Comparison of ENCODE assay signal across 25 mouse cellular contexts in genomic region chr7:104581429-104581828, GRCm38 (mm10). TPM values are rescaled to one million over a fixed set of nuclear protein-coding genes. Genes with fewer than 3 reads are reported as not detected.
DNase-seq lines count a peak whose midpoint lies in the region; ATAC-seq and TF ChIP-seq lines count a peak whose summit lies in the region.
"Had no signal": no experiment of that assay in that cellular context is flagged by ENCODE, and none has a peak within 500 bp of the region (broad histone marks: within the 10 kb centered on the region; RNA-seq: fewer than 3 reads in every experiment).

No protein-coding gene starts in this region.

- H3K27me3 ChIP-seq in intestine, embryonic 15.5 days (replicated peaks): no peaks in the 10 kb centered on the region
- no peaks in the 10 kb centered on the region for H3K27me3 ChIP-seq in intestine, postnatal 0 days (replicated peaks; ENCODE audit: control insufficient read depth, insufficient read depth, low read length)
- H3K27me3 ChIP-seq in small intestine, adult 2 months (ENCODE audit: control insufficient read depth, insufficient read depth, low read length): no peaks in the 10 kb centered on the region
- H3K27me3 ChIP-seq: embryonic facial prominence, embryonic 13.5 days; embryonic facial prominence, embryonic 15.5 days; forebrain, embryonic 12.5 days had no signal

- TF ChIP-seq POLR2A in small intestine, adult 2 months (IDR thresholded peaks at IDR 0.05; ENCODE audit: low read depth, low read length): no peak

- 67% methylated on average over 4 of the region's 4 CpGs for WGBS in intestine, embryonic 15.5 days
- 39% methylated on average over 4 of the region's 4 CpGs for WGBS in intestine, postnatal 0 days
- 35% methylated on average over 4 of the region's 4 CpGs for WGBS in small intestine, adult 2 months

- no peaks in the 10 kb centered on the region for H3K9me3 ChIP-seq in intestine, embryonic 15.5 days
- H3K9me3 ChIP-seq in intestine, postnatal 0 days (ENCODE audit: control insufficient read depth): no peaks in the 10 kb centered on the region
- H3K9me3 ChIP-seq: embryonic facial prominence, embryonic 13.5 days; embryonic facial prominence, embryonic 15.5 days; forebrain, embryonic 10.5 days; forebrain, embryonic 12.5 days had no signal

- peak; percentile 76 for ATAC-seq in intestine, embryonic 15.5 days
- peak; percentile 83 for ATAC-seq in intestine, postnatal 0 days
- ATAC-seq: forebrain, embryonic 14.5 days; forebrain, embryonic 16.5 days had no signal

- no peak overlapping the region for H3K27ac ChIP-seq in intestine, embryonic 15.5 days
- H3K27ac ChIP-seq in intestine, postnatal 0 days (ENCODE audit: low read depth, low read length): peak overlapping the region; percentile 79
- H3K27ac ChIP-seq in small intestine, adult 2 months (ENCODE audit: insufficient read depth, low read depth, low read length): peak overlapping the region; percentile 95
- H3K27ac ChIP-seq: embryonic facial prominence, embryonic 13.5 days; embryonic facial prominence, embryonic 15.5 days; forebrain, embryonic 10.5 days; forebrain, embryonic 12.5 days had no signal

- H3K4me3 ChIP-seq in intestine, embryonic 15.5 days (replicated peaks): no peak overlapping the region
- no peak overlapping the region for H3K4me3 ChIP-seq in intestine, postnatal 0 days (ENCODE audit: low read depth, low read length)
- no peak overlapping the region for H3K4me3 ChIP-seq in small intestine, adult 2 months (ENCODE audit: low read depth, low read length)
- H3K4me3 ChIP-seq: embryonic facial prominence, embryonic 13.5 days; embryonic facial prominence, embryonic 15.5 days; erythroblast, embryonic 14.5 days; forebrain, embryonic 10.5 days; forebrain, embryonic 12.5 days had no signal

- H3K4me2 ChIP-seq in intestine, embryonic 15.5 days (replicated peaks): no peak overlapping the region
- no peak overlapping the region for H3K4me2 ChIP-seq in intestine, postnatal 0 days (replicated peaks; ENCODE audit: low read depth)
- H3K4me2 ChIP-seq: embryonic facial prominence, embryonic 13.5 days; embryonic facial prominence, embryonic 15.5 days; forebrain, embryonic 12.5 days had no signal

- no peaks in the 10 kb centered on the region for H3K36me3 ChIP-seq in intestine, embryonic 15.5 days
- H3K36me3 ChIP-seq in intestine, postnatal 0 days (ENCODE audit: control insufficient read depth, insufficient read depth): no peaks in the 10 kb centered on the region
- no peaks in the 10 kb centered on the region for H3K36me3 ChIP-seq in small intestine, adult 2 months (ENCODE audit: control insufficient read depth, insufficient read depth, low read length)
- H3K36me3 ChIP-seq: embryonic facial prominence, embryonic 13.5 days; embryonic facial prominence, embryonic 15.5 days; forebrain, embryonic 10.5 days; forebrain, embryonic 12.5 days had no signal

- DNase-seq in frontal cortex, postnatal 10 days (ENCODE audit: low spot score in 2 of 2): no peak
- DNase-seq in ovary, adult 18-20 months (ENCODE audit: low spot score): no peak
- DNase-seq: adrenal gland, adult 2 months; adrenal gland, postnatal 10 days; adrenal gland, postnatal 25 days; cerebellum, adult 11 months; cerebellum, adult 18-20 months; cerebellum, adult 8-10 months; cerebellum, adult 9-11 months; cerebellum, postnatal 14 days; cerebellum, postnatal 36 days; embryo, embryonic 11 days had no signal

- no peak overlapping the region for H3K9ac ChIP-seq in intestine, embryonic 15.5 days
- H3K9ac ChIP-seq in intestine, postnatal 0 days (ENCODE audit: low read depth, low read length): no peak overlapping the region
- H3K9ac ChIP-seq: embryonic facial prominence, embryonic 13.5 days; embryonic facial prominence, embryonic 15.5 days; forebrain, embryonic 12.5 days had no signal

- H3K4me1 ChIP-seq in intestine, embryonic 15.5 days (replicated peaks): no peaks in the 10 kb centered on the region
- no peaks in the 10 kb centered on the region for H3K4me1 ChIP-seq in intestine, postnatal 0 days (replicated peaks; ENCODE audit: control insufficient read depth, insufficient read depth, low read length)
- peaks cover 5% of the 10 kb centered on the region; the same call in 1 of the 2 replicates for H3K4me1 ChIP-seq in small intestine, adult 2 months (ENCODE audit: control insufficient read depth, insufficient read depth, insufficient read length, low read length)
- H3K4me1 ChIP-seq: embryonic facial prominence, embryonic 13.5 days; embryonic facial prominence, embryonic 15.5 days; forebrain, embryonic 10.5 days; forebrain, embryonic 12.5 days had no signal

- no peak for TF ChIP-seq CTCF in intestine, postnatal 0 days (IDR thresholded peaks at IDR 0.05; ENCODE audit: low read depth)
- TF ChIP-seq CTCF in small intestine, adult 2 months (IDR thresholded peaks at IDR 0.05; ENCODE audit: extremely low read depth, insufficient read length, insufficient replicate concordance, low read depth, low read length): no peak

RNA-seq across cellular contexts. Expression of gene Olfr653, which starts 4.3 kb away (rescaled TPM):
- polyA plus RNA-seq in intestine, embryonic 15.5 days (2015; fragmentation: Nextera tagmentation; extraction: Ambion mirVana): not detected in 2 replicates
- polyA plus RNA-seq in intestine, postnatal 0 days (2015; fragmentation: Nextera tagmentation; extraction: Ambion mirVana): 0.03 TPM in 1 of 2 replicates, not detected in the other
- polyA plus RNA-seq in small intestine, adult 2 months (2012; rRNA removed): not detected in 2 replicates
- polyA plus RNA-seq: adrenal gland, adult 2 months; brain, embryonic 14.5 days; C2C12; embryonic facial prominence, embryonic 11.5 days; erythroblast, embryonic 14.5 days; forebrain, embryonic 10.5 days; forebrain, embryonic 12.5 days; forebrain, embryonic 14.5 days; forebrain, embryonic 16.5 days had no signal

RNA-seq across cellular contexts. Expression of gene Olfr654, which starts 5.4 kb away (rescaled TPM):
- polyA plus RNA-seq in intestine, embryonic 15.5 days (2015; fragmentation: Nextera tagmentation; extraction: Ambion mirVana): not detected in 2 replicates
- polyA plus RNA-seq in intestine, postnatal 0 days (2015; fragmentation: Nextera tagmentation; extraction: Ambion mirVana): not detected in 2 replicates
- not detected in 2 replicates for polyA plus RNA-seq in small intestine, adult 2 months (2012; rRNA removed)
- polyA plus RNA-seq: adrenal gland, adult 2 months; brain, embryonic 14.5 days; C2C12; embryonic facial prominence, embryonic 11.5 days; embryonic facial prominence, embryonic 13.5 days; erythroblast, embryonic 14.5 days; forebrain, embryonic 10.5 days; forebrain, embryonic 12.5 days; forebrain, embryonic 14.5 days; forebrain, embryonic 16.5 days had no signal

RNA-seq across cellular contexts. Expression of gene Olfr655, which starts 20.1 kb away (rescaled TPM):
- polyA plus RNA-seq in intestine, embryonic 15.5 days (2015; fragmentation: Nextera tagmentation; extraction: Ambion mirVana): not detected in 2 replicates
- polyA plus RNA-seq in intestine, postnatal 0 days (2015; fragmentation: Nextera tagmentation; extraction: Ambion mirVana): not detected in 2 replicates
- not detected in 2 replicates for polyA plus RNA-seq in small intestine, adult 2 months (2012; rRNA removed)
- polyA plus RNA-seq: adrenal gland, adult 2 months; brain, embryonic 14.5 days; C2C12; embryonic facial prominence, embryonic 11.5 days; erythroblast, embryonic 14.5 days; forebrain, embryonic 10.5 days; forebrain, embryonic 12.5 days; forebrain, embryonic 14.5 days; forebrain, embryonic 16.5 days had no signal

RNA-seq across cellular contexts. Expression of gene Olfr652, which starts 20.7 kb away (rescaled TPM):
- polyA plus RNA-seq in intestine, embryonic 15.5 days (2015; fragmentation: Nextera tagmentation; extraction: Ambion mirVana): not detected in 2 replicates
- 0.04 TPM in 1 of 2 replicates, not detected in the other for polyA plus RNA-seq in intestine, postnatal 0 days (2015; fragmentation: Nextera tagmentation; extraction: Ambion mirVana)
- polyA plus RNA-seq in small intestine, adult 2 months (2012; rRNA removed): not detected in 2 replicates
- polyA plus RNA-seq: adrenal gland, adult 2 months; brain, embryonic 14.5 days; C2C12; embryonic facial prominence, embryonic 11.5 days; erythroblast, embryonic 14.5 days; forebrain, embryonic 10.5 days; forebrain, embryonic 12.5 days; forebrain, embryonic 14.5 days; forebrain, embryonic 16.5 days had no signal

RNA-seq across cellular contexts. Expression of gene Olfr651, which starts 31.5 kb away (rescaled TPM):
- polyA plus RNA-seq in intestine, embryonic 15.5 days (2015; fragmentation: Nextera tagmentation; extraction: Ambion mirVana): not detected in 2 replicates
- not detected in 2 replicates for polyA plus RNA-seq in intestine, postnatal 0 days (2015; fragmentation: Nextera tagmentation; extraction: Ambion mirVana)
- polyA plus RNA-seq in small intestine, adult 2 months (2012; rRNA removed): not detected in 2 replicates
- polyA plus RNA-seq: adrenal gland, adult 2 months; brain, embryonic 14.5 days; C2C12; embryonic facial prominence, embryonic 11.5 days; embryonic facial prominence, embryonic 13.5 days; embryonic facial prominence, embryonic 15.5 days; erythroblast, embryonic 14.5 days; forebrain, embryonic 10.5 days; forebrain, embryonic 12.5 days; forebrain, embryonic 14.5 days; forebrain, embryonic 16.5 days had no signal
